Mouse (Mus musculus): ENCODE data around the gene Trdn. TPM values are rescaled to one million over a fixed set of nuclear protein-coding genes. Genes with fewer than 3 reads are reported as not detected.

Trdn gene
- polyA plus RNA-seq, 1 experiment from 2014 or later: 0.25 TPM

Other genes with a start within 250 kb of the Trdn start
- gene Nkain2, start 190.1 kb upstream of the Trdn start, polyA plus RNA-seq (2015; fragmentation: Nextera tagmentation; extraction: Ambion mirVana): 0.64 and 1.1 TPM in 2 replicates